Mouse (Mus musculus) adrenal gland, postnatal 0 days (tissue): ENCODE results near the gene Klc1. TPM values are rescaled to one million over a fixed set of nuclear protein-coding genes. Genes with fewer than 3 reads are reported as not detected.

Source experiments
- polyA plus RNA-seq: library from polyadenylated mRNA; unstranded; fragments of >200 nt; fragmentation: Nextera tagmentation; extraction: Ambion mirVana; gene quantifications from 2 replicates; pipeline ENCODE4 v1.2.1, GENCODE M21; 2015

Klc1 gene
- polyA plus RNA-seq = 82.3 and 185 TPM in 2 replicates

GRCm38 (mm10) chr12:111758381-111759175 is at the start of gene Klc1:
Gene Klc1 (plus strand): TSS chr12:111758849.

GRCm38 (mm10) chr12:111713004-111713651 is 45.5 kb upstream of the Klc1 start, which contains the start of the genes Bag5 and Apopt1:
Gene Bag5 (minus strand): TSS chr12:111713257.
Gene Apopt1 (plus strand): TSS chr12:111713261.

GRCm38 (mm10) chr12:111813766-111814617 is 55.3 kb downstream of the Klc1 start, which contains the start of the genes Xrcc3 and Zfyve21:
Gene Xrcc3 (minus strand): TSS chr12:111813873.
Gene Zfyve21 (plus strand): TSS chr12:111814170.

Other genes with a start within 250 kb of the Klc1 start
- 435 and 734 TPM in 2 replicates for gene Eif5, start 220.8 kb upstream of the Klc1 start, polyA plus RNA-seq
- gene Mark3, start 184.3 kb upstream of the Klc1 start, polyA plus RNA-seq = 31.0 and 36.4 TPM in 2 replicates
- 62.9 and 122 TPM in 2 replicates for gene Ckb, start 86.5 kb upstream of the Klc1 start, polyA plus RNA-seq
- gene Trmt61a, start 80.7 kb upstream of the Klc1 start, polyA plus RNA-seq = 3.3 and 6.5 TPM in 2 replicates
- gene Bag5, start 45.6 kb upstream of the Klc1 start, polyA plus RNA-seq = 41.5 and 52.5 TPM in 2 replicates
- gene Apopt1, start 45.6 kb upstream of the Klc1 start, polyA plus RNA-seq = 70.4 and 97.4 TPM in 2 replicates
- 7.6 and 7.8 TPM in 2 replicates for gene Xrcc3, start 55.0 kb downstream of the Klc1 start, polyA plus RNA-seq
- 143 and 186 TPM in 2 replicates for gene Zfyve21, start 55.3 kb downstream of the Klc1 start, polyA plus RNA-seq
- gene Ppp1r13b, start 149.3 kb downstream of the Klc1 start, polyA plus RNA-seq = 12.6 and 14.3 TPM in 2 replicates
- 1,068 and 1,771 TPM in 2 replicates for gene Atp5mpl, start 208.1 kb downstream of the Klc1 start, polyA plus RNA-seq
- gene Tdrd9, start 212.7 kb downstream of the Klc1 start, polyA plus RNA-seq = 0.11 TPM in 1 of 2 replicates, not detected in the other
- not detected in 2 replicates for gene Rd3l, start 222.5 kb downstream of the Klc1 start, polyA plus RNA-seq